Mouse (Mus musculus) brain, embryonic 14.5 days (tissue): ENCODE measurements around the gene Dhx57. TPM values are rescaled to one million over a fixed set of nuclear protein-coding genes. Genes with fewer than 3 reads are reported as not detected.
A peak's percentile ranks its signal among the peaks of the same experiment; 100 is the strongest.
"Not testable (repeated sequence)": the region's sequence is repeated elsewhere in the genome, so short reads cannot be mapped to it uniquely, and the experiment has no call there.

Experiments used
- DNase-seq: peaks from one replicate; pipeline ENCODE4 v3.0.0-alpha.2; 2011; ENCODE audit warnings: low read depth
- CTCF ChIP-seq: fragments of 200-500 bp; IDR thresholded peaks from 2 replicates; pipeline ENCODE4 v1.5.1; 2012; ENCODE audit warnings: inconsistent platforms, mild to moderate bottlenecking, moderate library complexity, borderline replicate concordance; ENCODE audit not compliant: insufficient read depth, insufficient read length; ENCODE audit errors: extremely low read depth
- POLR2A ChIP-seq: fragments of 200-500 bp; IDR thresholded peaks from 2 replicates; pipeline ENCODE4 v1.6.1; 2012; ENCODE audit warnings: mild to moderate bottlenecking, inconsistent platforms, borderline replicate concordance; ENCODE audit not compliant: poor library complexity, insufficient read depth, insufficient read length, severe bottlenecking; ENCODE audit errors: extremely low read depth
- polyA plus RNA-seq: library from polyadenylated mRNA; depleted of rRNA; stranded (reverse); fragments of >200 nt; gene quantifications from 2 replicates; pipeline ENCODE4 v1.2.3, GENCODE M21; 2012; rRNA removed

Dhx57 gene
- polyA plus RNA-seq, 1 experiment: 69.8 TPM

- no peak for DNase-seq
- no peak for TF ChIP-seq POLR2A
- no peak for TF ChIP-seq CTCF
Measured at GRCm38 (mm10) chr17:80223829-80224228, 66.4 kb downstream of the Dhx57 start.

DNA sequence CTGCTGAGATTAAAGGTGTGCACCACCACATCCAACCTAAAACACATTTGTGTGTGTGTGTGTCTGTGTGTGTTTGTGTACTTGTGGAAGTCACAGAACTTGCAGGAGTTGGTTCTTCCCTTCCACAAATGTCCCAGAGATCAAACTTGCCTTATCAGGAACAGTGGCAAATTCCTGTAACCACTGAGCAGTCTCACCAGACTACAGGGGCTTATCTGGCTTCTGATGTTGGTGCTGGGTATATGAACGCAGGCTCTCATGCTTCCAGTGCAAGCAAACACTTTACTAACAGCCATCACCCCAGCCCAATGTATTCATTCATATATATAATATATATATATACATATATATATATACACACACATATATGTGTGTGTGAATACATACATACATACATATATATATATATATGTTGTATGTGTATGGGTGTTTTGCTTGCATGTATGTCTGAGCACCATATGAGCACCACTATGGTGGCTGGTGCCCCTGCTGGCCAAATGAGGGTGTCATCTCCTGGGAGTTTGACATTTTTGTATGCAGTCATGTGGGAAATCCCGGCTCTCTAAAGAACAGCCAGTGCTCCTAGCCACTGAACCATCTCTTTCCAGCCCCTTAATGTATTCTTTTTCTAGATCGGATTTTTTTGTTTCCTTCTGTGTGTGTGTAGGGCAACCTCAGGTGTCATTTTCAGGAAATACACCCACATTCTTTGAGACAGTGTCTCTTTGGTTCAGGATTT, 68.2 kb downstream of the Dhx57 start:
- TF ChIP-seq CTCF: peak; percentile 17; the same call in 1 of the 2 replicates
- TF ChIP-seq POLR2A: no peak
- peak; percentile 10 for DNase-seq

DNA sequence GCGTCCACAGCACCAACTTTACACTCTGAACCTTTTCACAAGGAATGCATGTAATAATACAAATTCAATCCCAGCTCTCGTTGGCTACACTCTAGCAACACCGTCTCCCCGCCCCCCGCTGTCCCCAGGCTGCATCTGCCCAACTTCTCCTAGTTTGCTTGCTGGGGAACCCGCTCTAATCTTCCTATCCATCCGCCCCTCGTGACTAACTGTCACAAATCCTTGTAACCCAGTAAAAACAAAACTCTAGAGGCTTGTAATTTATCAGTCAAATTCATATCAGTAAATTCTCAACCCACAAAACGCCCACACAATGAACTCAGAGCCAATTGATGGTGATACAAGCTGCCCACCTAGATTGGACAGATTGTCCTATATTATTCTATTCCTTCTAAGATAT, 69.1 kb downstream of the Dhx57 start:
- no peak for DNase-seq
- TF ChIP-seq CTCF (no peak), POLR2A (no peak)

DNA sequence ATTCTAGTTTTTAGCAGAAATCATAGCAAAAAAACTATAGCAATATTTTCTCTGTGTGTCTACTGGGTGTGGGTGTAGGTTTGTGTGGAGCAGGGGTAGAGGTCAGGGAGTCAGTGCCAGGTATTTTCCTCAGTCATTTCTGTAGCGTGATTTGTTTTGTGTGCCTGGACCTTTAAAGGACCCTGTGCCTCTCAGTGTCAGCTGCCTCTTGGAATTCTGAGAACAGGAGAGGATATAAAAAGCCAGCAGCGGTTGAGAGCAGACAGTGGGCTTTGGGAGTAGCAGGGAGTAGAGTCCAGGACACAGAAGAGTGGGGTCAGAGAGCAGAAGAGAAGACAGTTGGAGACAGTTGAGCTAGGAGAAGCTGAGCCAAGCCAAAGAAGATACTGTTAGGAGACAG, 70.1 kb downstream of the Dhx57 start:
- TF ChIP-seq CTCF (no peak), POLR2A (no peak)
- no peak for DNase-seq

DNA sequence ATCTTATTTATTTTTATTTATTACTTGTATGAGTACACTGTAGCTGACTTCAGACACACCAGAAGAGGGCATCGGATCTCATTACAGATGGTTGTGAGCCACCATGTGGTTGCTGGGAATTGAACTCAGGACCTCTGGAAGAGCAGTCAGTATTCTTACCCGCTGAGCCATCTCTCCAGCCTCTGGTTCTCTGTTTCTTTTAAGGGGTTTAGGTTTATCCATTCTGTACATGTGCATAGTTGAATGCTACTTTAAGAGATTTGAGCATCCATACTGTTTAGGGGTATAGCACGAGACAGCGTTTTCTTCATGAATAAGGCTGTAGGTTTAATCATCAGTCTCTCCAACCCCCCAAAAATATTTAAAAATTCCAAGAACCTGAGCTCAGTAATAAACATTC, 76.3 kb downstream of the Dhx57 start:
- not testable (repeated sequence) for DNase-seq

- peak; percentile 100 for TF ChIP-seq POLR2A
- TF ChIP-seq CTCF: no peak
- DNase-seq: peak; percentile 100
Measured at GRCm38 (mm10) chr17:80206671-80207581, 83.3 kb downstream of the Dhx57 start, which contains the start of the genes Srsf7 and Ttc39d. Srsf7 (minus strand) TSS chr17:80207307. Ttc39d (plus strand) TSS chr17:80207460.

- DNase-seq: peak; percentile 75
- TF ChIP-seq POLR2A: peak; percentile 38; the same call in 1 of the 2 replicates
- no peak for TF ChIP-seq CTCF
Measured at GRCm38 (mm10) chr17:80206301-80206670, 84.0 kb downstream of the Dhx57 start.

DNA sequence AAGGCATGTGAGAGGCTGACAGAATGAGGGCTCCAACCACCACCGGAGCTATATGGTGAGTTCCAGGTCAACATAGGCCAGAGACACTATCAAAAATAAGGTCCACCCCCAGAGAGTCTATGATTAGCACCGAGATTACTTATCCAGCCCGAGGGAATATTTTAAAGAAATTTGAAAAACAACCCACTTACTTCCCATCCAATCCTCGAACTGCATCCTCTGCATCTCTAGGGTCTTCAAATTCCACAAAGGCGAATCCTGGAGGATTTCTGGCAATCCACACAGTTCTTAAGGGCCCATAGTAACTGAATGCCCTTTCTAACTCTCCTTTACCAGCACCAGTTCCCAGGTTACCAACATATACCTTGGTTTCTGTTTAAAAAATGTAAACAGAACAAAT, 84.6 kb downstream of the Dhx57 start:
- TF ChIP-seq CTCF (no peak), POLR2A (no peak)
- no peak for DNase-seq

- no peak for DNase-seq
- no peak for TF ChIP-seq CTCF
- no peak for TF ChIP-seq POLR2A
Measured at GRCm38 (mm10) chr17:80199160-80199778, 91.0 kb downstream of the Dhx57 start.

GRCm38 (mm10) chr17:80193075-80193474, 97.2 kb downstream of the Dhx57 start:
- DNase-seq: peak; percentile 52
- TF ChIP-seq POLR2A (no peak), CTCF (peak; percentile 9; the same call in 1 of the 2 replicates)

Other genes with a start within 250 kb of the Dhx57 start
- 81.9 and 85.7 TPM in 2 replicates for gene Hnrnpll, start 228.1 kb downstream of the Dhx57 start, polyA plus RNA-seq
- 2.3 and 2.4 TPM in 2 replicates for gene Galm, start 163.0 kb downstream of the Dhx57 start, polyA plus RNA-seq
- 326 and 421 TPM in 2 replicates for gene Srsf7, start 83.2 kb downstream of the Dhx57 start, polyA plus RNA-seq
- 0.05 and 0.08 TPM in 2 replicates for gene Ttc39d, start 83.0 kb downstream of the Dhx57 start, polyA plus RNA-seq
- gene Gemin6, start 66.0 kb downstream of the Dhx57 start, polyA plus RNA-seq: 9.7 and 12.5 TPM in 2 replicates
- 16.0 and 25.6 TPM in 2 replicates for gene Morn2, start 273 bp downstream of the Dhx57 start, polyA plus RNA-seq
- 1.9 and 3.1 TPM in 2 replicates for gene Arhgef33, start 16.9 kb upstream of the Dhx57 start, polyA plus RNA-seq
- gene Gm10190, start 83.1 kb upstream of the Dhx57 start, polyA plus RNA-seq: 0.93 and 2.3 TPM in 2 replicates
- gene Sos1, start 190.0 kb upstream of the Dhx57 start, polyA plus RNA-seq: 11.9 and 21.9 TPM in 2 replicates